Mouse (Mus musculus) kidney, adult 9 months (tissue): ENCODE measurements at regions not wholly inside any gene's neighbourhood (a gene's known extent, or its start where the extent isn't known, plus 50 kb on each side); places are given as distances from the start of the nearest gene placed in this dataset.

Experiments
- DNase-seq: peaks from one replicate; pipeline ENCODE4 v3.0.0; 2022

GRCm38 (mm10) chr3:101161941-101162531 is 52.0 kb upstream of the Ptgfrn start:
- peak; percentile 6 for DNase-seq

- DNase-seq, result no peak
These were observed 51.4 kb upstream of the Ptgfrn start for GRCm38 (mm10) chr3:101161421-101161940.
